Mouse (Mus musculus) E14TG2a.4 (cell line): ENCODE results near the gene Shroom1.

Source experiments
- CTCF ChIP-seq: conservative IDR thresholded peaks from 2 replicates; pipeline ENCODE4 v1.5.1; 2014; ENCODE audit warnings: low read length
- NANOG ChIP-seq: IDR thresholded peaks from 2 replicates; pipeline ENCODE4 v1.6.1; 2014; ENCODE audit warnings: borderline replicate concordance, low read length, mixed read lengths

DNA sequence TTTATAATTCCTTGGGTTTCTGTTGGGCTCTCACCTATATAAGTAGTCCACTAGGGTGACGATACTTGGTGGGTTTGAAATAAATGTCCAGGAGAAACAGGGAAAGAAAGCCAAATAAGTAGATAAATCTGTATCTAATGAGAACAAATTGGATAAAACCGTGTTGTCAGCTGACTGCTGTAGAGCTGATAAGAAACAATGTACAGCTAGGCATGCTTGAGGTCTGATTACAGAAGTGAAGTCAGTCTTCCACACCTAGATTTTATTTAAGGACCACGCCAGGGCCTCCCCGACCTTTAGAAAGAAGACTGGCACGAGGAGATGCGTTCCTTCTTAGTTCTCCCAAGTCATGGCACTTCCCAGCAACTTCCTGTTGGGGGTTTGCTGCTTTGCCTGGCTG, 23.9 kb upstream of the Shroom1 start:
- no peak for TF ChIP-seq CTCF
- no peak for TF ChIP-seq NANOG
